Mouse (Mus musculus): ENCODE measurements at regions not wholly inside any gene's neighbourhood (a gene's known extent, or its start where the extent isn't known, plus 50 kb on each side); places are given as distances from the start of the nearest gene placed in this dataset.
"Not testable (repeated sequence)": the region's sequence is repeated elsewhere in the genome, so short reads cannot be mapped to it uniquely, and the experiment has no call there.

DNA sequence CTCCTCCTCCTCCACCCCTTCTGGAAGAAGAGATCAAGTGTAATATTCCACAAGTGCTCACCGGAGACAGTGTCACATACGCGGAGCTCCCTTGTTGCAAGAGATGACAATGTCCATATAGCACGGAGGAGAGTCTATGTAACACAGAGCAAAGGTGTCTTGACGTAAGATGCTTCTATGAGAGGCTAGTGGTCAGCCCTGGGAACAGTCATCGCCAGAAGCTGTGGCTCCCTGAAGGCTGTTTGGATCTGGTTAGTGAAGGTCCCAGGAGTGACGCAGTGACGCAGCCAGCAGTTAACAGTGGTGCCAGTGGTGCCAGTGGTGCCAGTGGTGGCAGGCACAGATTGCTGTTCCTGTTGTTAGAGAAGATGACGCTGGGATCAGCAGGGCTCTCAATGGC lies 66.9 kb downstream of the Twistnb start:
- Histone ChIP-seq H3K27me3 (replicated peaks) (no peaks in the 10 kb centered on the region), H3K4me3 (replicated peaks) (no peak overlapping the region), H3K4me1 (no peaks in the 10 kb centered on the region), H3K9me3 (no peaks in the 10 kb centered on the region), H3K27ac (no peak overlapping the region), H3K4me2 (no peak overlapping the region), H3K36me3 (no peaks in the 10 kb centered on the region), H3K9ac (no peak overlapping the region)
- ATAC-seq (ENCODE audit: insufficient read depth, low FRiP score, low read depth): no peak
- WGBS: 89% methylated on average over 9 of the region's 9 CpGs

- 0 out of 2 replicates have a peak overlapping the region, but pooled peaks have one; percentile 5 for H3K4me2 ChIP-seq
- ATAC-seq (ENCODE audit: insufficient read depth, low FRiP score, low read depth): no peak
- H3K4me3 ChIP-seq (replicated peaks): no peak overlapping the region
- no peak overlapping the region for H3K27ac ChIP-seq
- no peak overlapping the region for H3K9ac ChIP-seq
- WGBS: 33% methylated on average over 11 of the region's 11 CpGs
- no peaks in the 10 kb centered on the region for H3K9me3 ChIP-seq
- no peaks in the 10 kb centered on the region for H3K4me1 ChIP-seq
- H3K36me3 ChIP-seq: no peaks in the 10 kb centered on the region
- no peaks in the 10 kb centered on the region for H3K27me3 ChIP-seq (replicated peaks)
These were observed 68.0 kb downstream of the Twistnb start for GRCm38 (mm10) chr12:33497319-33497892.

DNA sequence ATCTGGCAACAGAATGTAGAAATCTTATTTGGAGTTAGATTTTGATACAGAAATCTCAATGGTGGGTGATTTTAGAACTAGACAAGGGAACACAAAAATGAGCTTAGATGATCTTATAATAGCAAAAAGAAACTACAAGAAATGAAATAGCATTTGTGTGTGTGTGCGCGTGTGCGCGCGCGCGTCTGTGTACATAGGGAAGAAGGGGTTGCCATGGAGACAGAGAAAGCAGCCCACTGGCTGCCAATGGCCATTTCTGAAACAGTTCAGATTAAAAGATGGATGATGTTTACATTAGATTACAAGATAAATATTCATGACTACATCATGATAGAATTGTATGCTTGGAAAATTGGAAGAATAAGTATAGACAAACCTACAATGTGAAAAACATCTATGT lies 112.1 kb downstream of the Twistnb start:
- H3K27me3 ChIP-seq (replicated peaks): no peaks in the 10 kb centered on the region
- H3K9me3 ChIP-seq: no peaks in the 10 kb centered on the region
- H3K27ac ChIP-seq: no peak overlapping the region
- no peak overlapping the region for H3K4me2 ChIP-seq
- no peak overlapping the region for H3K4me3 ChIP-seq (replicated peaks)
- H3K4me1 ChIP-seq: no peaks in the 10 kb centered on the region
- ATAC-seq (ENCODE audit: insufficient read depth, low FRiP score, low read depth): no peak
- WGBS: 96% methylated on average over 7 of the region's 7 CpGs
- H3K36me3 ChIP-seq: no peaks in the 10 kb centered on the region
- no peak overlapping the region for H3K9ac ChIP-seq

GRCm38 (mm10) chr12:33551660-33552059 lies 122.2 kb downstream of the Twistnb start:
- 47% methylated on average over 7 of the region's 7 CpGs for WGBS
- H3K9me3 ChIP-seq; H3K36me3 ChIP-seq; H3K27ac ChIP-seq; H3K4me2 ChIP-seq; H3K27me3 ChIP-seq (replicated peaks); ATAC-seq (ENCODE audit: insufficient read depth, low FRiP score, low read depth); H3K4me3 ChIP-seq (replicated peaks); H3K9ac ChIP-seq; H3K4me1 ChIP-seq: not testable (repeated sequence)

DNA sequence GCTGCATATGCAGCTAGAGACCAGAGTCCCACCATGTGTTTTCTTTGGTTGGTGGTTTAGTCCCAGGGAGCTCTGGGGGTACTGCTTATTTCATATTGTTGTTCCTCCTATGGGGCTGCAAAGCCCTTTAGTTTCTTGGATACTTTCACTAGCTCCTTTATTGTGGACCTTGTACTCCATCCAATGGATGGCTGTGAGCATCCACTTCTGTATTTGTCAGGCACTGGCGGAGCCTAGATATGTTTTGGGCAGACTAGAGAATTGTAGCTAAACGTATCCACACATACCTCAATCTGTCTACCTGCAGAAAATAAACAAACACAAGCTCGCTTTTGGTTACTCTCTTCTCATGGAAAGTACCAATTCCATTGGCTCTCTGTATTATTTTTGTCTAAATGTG lies 122.8 kb downstream of the Twistnb start:
- ATAC-seq (ENCODE audit: insufficient read depth, low FRiP score, low read depth): no peak
- Histone ChIP-seq H3K4me2 (no peak overlapping the region), H3K4me3 (replicated peaks) (no peak overlapping the region)

GRCm38 (mm10) chr12:33552651-33553050 lies 123.2 kb downstream of the Twistnb start:
- ATAC-seq (ENCODE audit: insufficient read depth, low FRiP score, low read depth): no peak
- H3K4me3 ChIP-seq (replicated peaks): no peak overlapping the region
- H3K27ac ChIP-seq: no peak overlapping the region
- no peaks in the 10 kb centered on the region for H3K27me3 ChIP-seq (replicated peaks)
- no peaks in the 10 kb centered on the region for H3K4me1 ChIP-seq
- no peaks in the 10 kb centered on the region for H3K36me3 ChIP-seq
- 88% methylated on average over 5 of the region's 5 CpGs for WGBS
- H3K4me2 ChIP-seq: no peak overlapping the region
- no peaks in the 10 kb centered on the region for H3K9me3 ChIP-seq
- no peak overlapping the region for H3K9ac ChIP-seq

More for the DNA sequence above, 122.8 kb downstream of the Twistnb start:
- Histone ChIP-seq H3K27me3 (replicated peaks) (no peaks in the 10 kb centered on the region), H3K36me3 (no peaks in the 10 kb centered on the region), H3K9me3 (no peaks in the 10 kb centered on the region), H3K27ac (no peak overlapping the region), H3K9ac (no peak overlapping the region), H3K4me1 (no peaks in the 10 kb centered on the region)
- WGBS: 91% methylated on average over 3 of the region's 3 CpGs

- 31% methylated on average over 4 of the region's 4 CpGs for WGBS
- Histone ChIP-seq H3K36me3 (no peaks in the 10 kb centered on the region), H3K9me3 (no peaks in the 10 kb centered on the region), H3K4me1 (no peaks in the 10 kb centered on the region), H3K9ac (no peak overlapping the region), H3K27ac (no peak overlapping the region), H3K4me3 (replicated peaks) (no peak overlapping the region), H3K27me3 (replicated peaks) (no peaks in the 10 kb centered on the region), H3K4me2 (no peak overlapping the region)
- no peak for ATAC-seq (ENCODE audit: insufficient read depth, low FRiP score, low read depth)
These were observed 124.3 kb downstream of the Twistnb start for GRCm38 (mm10) chr12:33553731-33554130.

- WGBS: 63% methylated on average over 7 of the region's 7 CpGs
- H3K9ac ChIP-seq: no peak overlapping the region
- H3K4me1 ChIP-seq: no peaks in the 10 kb centered on the region
- H3K27ac ChIP-seq: no peak overlapping the region
- no peak overlapping the region for H3K4me2 ChIP-seq
- no peaks in the 10 kb centered on the region for H3K9me3 ChIP-seq
- no peaks in the 10 kb centered on the region for H3K27me3 ChIP-seq (replicated peaks)
- no peaks in the 10 kb centered on the region for H3K36me3 ChIP-seq
- ATAC-seq (ENCODE audit: insufficient read depth, low FRiP score, low read depth): no peak
- no peak overlapping the region for H3K4me3 ChIP-seq (replicated peaks)
These were observed 131.7 kb downstream of the Twistnb start for GRCm38 (mm10) chr12:33561141-33561540.

GRCm38 (mm10) chr12:33577877-33578428 lies 148.5 kb downstream of the Twistnb start:
- Histone ChIP-seq H3K4me3 (replicated peaks) (no peak overlapping the region), H3K4me1 (no peaks in the 10 kb centered on the region), H3K36me3 (no peaks in the 10 kb centered on the region), H3K27ac (no peak overlapping the region), H3K4me2 (no peak overlapping the region), H3K27me3 (replicated peaks) (no peaks in the 10 kb centered on the region), H3K9me3 (no peaks in the 10 kb centered on the region), H3K9ac (no peak overlapping the region)
- WGBS: 67% methylated on average over 6 of the region's 6 CpGs
- no peak for ATAC-seq (ENCODE audit: insufficient read depth, low FRiP score, low read depth)

DNA sequence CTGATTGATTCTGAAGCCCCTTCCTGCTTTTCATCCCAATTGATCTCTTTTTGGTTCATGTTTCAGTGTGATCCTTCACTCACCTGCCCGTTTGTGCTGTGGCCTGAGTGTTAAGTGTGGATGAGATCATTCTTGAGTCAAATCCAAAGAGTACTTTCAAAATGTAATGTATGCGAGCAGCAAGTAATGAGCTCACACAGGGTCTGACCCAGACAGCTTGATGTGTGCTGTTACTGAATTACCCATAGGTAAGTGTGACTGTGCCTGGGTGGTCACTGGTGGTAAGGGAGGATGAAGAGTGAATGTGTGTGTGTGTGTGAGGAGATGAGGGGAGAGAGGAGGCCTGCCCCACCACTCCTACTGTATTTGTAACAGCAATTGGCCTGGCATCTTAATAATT lies 151.4 kb downstream of the Twistnb start:
- Histone ChIP-seq H3K9me3 (no peaks in the 10 kb centered on the region), H3K36me3 (no peaks in the 10 kb centered on the region), H3K4me2 (no peak overlapping the region), H3K9ac (no peak overlapping the region), H3K4me3 (replicated peaks) (no peak overlapping the region), H3K4me1 (no peaks in the 10 kb centered on the region), H3K27me3 (replicated peaks) (no peaks in the 10 kb centered on the region), H3K27ac (no peak overlapping the region)
- ATAC-seq (ENCODE audit: insufficient read depth, low FRiP score, low read depth): no peak
- 65% methylated on average over 2 of the region's 2 CpGs for WGBS

GRCm38 (mm10) chr12:33591031-33591430 lies 161.6 kb downstream of the Twistnb start:
- Histone ChIP-seq H3K4me3 (replicated peaks) (no peak overlapping the region), H3K27ac (no peak overlapping the region), H3K4me1 (no peaks in the 10 kb centered on the region), H3K9ac (no peak overlapping the region), H3K36me3 (no peaks in the 10 kb centered on the region), H3K4me2 (no peak overlapping the region), H3K9me3 (no peaks in the 10 kb centered on the region), H3K27me3 (replicated peaks) (no peaks in the 10 kb centered on the region)
- 67% methylated on average over 5 of the region's 5 CpGs for WGBS
- no peak for ATAC-seq (ENCODE audit: insufficient read depth, low FRiP score, low read depth)

DNA sequence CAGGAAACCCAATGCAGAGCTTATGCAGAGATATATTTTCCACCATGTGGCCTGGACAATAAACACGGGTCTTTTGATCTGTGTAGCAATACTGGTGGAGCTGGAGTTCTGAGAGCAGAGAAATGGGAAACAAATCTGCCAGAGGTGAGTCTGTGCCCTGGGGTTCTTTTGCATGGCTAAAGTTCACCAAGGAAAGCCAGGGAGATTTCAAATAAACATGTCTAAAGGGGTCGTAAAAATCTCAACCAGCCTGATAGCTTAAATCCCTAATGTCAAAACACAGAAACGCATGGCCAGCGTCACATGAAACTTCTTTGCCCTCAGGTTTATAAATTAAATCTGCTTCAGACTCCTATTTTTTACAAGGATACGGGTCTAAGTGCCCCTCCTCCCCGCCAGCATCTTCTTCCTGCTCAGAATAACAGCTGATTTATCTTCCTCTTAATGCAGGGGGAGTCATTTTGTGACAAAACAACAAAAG lies 163.0 kb downstream of the Twistnb start:
- no peaks in the 10 kb centered on the region for H3K9me3 ChIP-seq
- H3K9ac ChIP-seq: no peak overlapping the region
- no peaks in the 10 kb centered on the region for H3K36me3 ChIP-seq
- H3K4me1 ChIP-seq: no peaks in the 10 kb centered on the region
- H3K4me3 ChIP-seq (replicated peaks): 0 out of 2 replicates have a peak overlapping the region, but pooled peaks have one; percentile 2
- H3K4me2 ChIP-seq: peak overlapping the region; percentile 41
- no peaks in the 10 kb centered on the region for H3K27me3 ChIP-seq (replicated peaks)
- ATAC-seq (ENCODE audit: insufficient read depth, low FRiP score, low read depth): no peak; the same call in 1 of the 2 replicates
- 25% methylated on average over 6 of the region's 6 CpGs for WGBS
- H3K27ac ChIP-seq: 0 out of 2 replicates have a peak overlapping the region, but pooled peaks have one; percentile 22

Data from stomach, embryonic 15.5 days (tissue).